Mouse (Mus musculus): ENCODE data around the gene Nccrp1.

DNA sequence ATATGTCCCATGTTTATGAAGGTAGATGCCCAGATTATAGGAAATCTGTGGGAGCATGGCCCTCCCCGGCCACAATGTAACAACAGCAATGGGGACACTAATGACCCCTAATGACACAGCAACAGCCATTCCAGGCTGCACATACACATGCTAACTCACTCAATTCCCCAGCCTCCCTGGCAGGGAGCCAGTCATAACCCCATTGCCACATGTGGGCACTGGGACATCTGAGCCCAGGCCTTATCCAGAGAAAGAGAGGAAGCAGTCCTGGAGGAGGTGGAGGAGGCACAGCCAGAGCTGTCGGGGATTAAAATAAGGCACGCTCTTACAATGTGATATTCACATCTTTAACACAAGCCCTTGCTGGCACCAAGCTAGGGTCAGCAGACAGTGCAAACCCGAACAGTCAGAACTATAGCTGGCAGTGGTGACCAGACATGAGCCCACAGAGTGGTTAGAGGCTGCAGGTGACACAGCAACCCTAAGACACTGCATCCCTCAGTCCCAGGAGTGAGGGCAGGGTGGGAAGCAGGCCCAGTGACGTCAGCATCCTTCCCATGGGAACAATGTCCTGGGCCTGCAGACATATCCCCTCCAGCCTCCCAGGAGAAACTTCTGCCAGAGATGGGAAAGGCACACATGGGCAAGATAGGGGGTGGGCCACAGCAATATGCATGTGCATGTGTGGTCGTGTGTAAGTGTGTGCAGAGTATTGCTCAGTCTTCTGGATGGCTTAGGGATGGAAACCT is 39.8 kb upstream of the Nccrp1 start:
- no peak for TF ChIP-seq POLR2A (IDR thresholded peaks at IDR 0.05; ENCODE audit: control insufficient read depth, low read depth, low read length)
- TF ChIP-seq CTCF (IDR thresholded peaks at IDR 0.05; ENCODE audit: control insufficient read depth, insufficient read depth, insufficient replicate concordance, low read depth, low read length), result no peak

Data from testis, adult 2 months (tissue).